Mouse (Mus musculus) testis, adult 2 months (tissue): ENCODE data around the gene Pip4k2b.

ENCODE experiments used
- CTCF ChIP-seq: fragments of 200-500 bp; IDR thresholded peaks from 2 replicates; pipeline ENCODE4 v1.5.1; 2012; ENCODE audit warnings: low read depth, mild to moderate bottlenecking, inconsistent platforms, low read length, moderate library complexity; ENCODE audit not compliant: control insufficient read depth, insufficient read depth, insufficient replicate concordance
- POLR2A ChIP-seq: fragments of 200-500 bp; IDR thresholded peaks from 2 replicates; pipeline ENCODE4 v1.6.1; 2012; ENCODE audit warnings: low read depth, mild to moderate bottlenecking, inconsistent platforms, low read length, moderate library complexity; ENCODE audit not compliant: control insufficient read depth

DNA sequence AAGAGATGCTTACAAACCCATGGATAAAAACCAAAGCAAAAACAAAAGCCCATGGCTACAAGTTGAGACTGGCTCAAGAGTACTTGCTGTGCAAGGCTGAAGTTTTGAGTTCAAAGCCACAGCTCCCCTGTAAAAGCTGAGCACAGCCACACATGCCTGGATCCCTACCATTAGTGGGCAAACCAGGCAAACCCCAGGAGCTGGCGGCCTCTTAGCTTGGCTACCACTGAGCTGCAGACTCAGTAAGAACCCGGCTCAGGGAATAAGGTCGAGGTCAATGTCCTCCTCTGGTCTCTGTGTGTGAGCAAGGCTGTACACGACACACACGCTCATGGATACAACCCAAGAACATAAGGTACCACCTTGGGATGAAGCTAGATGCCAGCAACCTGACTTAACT lies 4.0 kb upstream of the Pip4k2b start:
- TF ChIP-seq POLR2A (no peak), CTCF (no peak)
